Mouse (Mus musculus) layer of hippocampus, postnatal 36 days (tissue): ENCODE measurements around the gene Il4ra. TPM values are rescaled to one million over a fixed set of nuclear protein-coding genes. Genes with fewer than 3 reads are reported as not detected.

Source experiments
- DNase-seq, 2 experiments: peaks; one replicate each; pipeline ENCODE4 v3.0.0; 2022
- total RNA-seq, 2 experiments: library from RNA; stranded (reverse); gene quantifications; 2 replicates each; pipeline ENCODE4 v1.2.3; 2021

Il4ra gene
- total RNA-seq = 1 to 10 TPM; 3.1 to 3.5 TPM

- DNase-seq = peak; percentile 59 to 61
These were observed at the start of gene Il4ra for GRCm38 (mm10) chr7:125551766-125552709. Gene Il4ra (plus strand): TSS chr7:125552120.

GRCm38 (mm10) chr7:125503374-125504092 is 48.4 kb upstream of the Il4ra start:
- DNase-seq = no peak

GRCm38 (mm10) chr7:125504618-125505017 is 47.3 kb upstream of the Il4ra start:
- DNase-seq = peak in 1 of 2 experiments; percentile 12

GRCm38 (mm10) chr7:125505568-125505967 is 46.4 kb upstream of the Il4ra start:
- DNase-seq = no peak

- no peak for DNase-seq
These were observed 44.6 kb upstream of the Il4ra start for GRCm38 (mm10) chr7:125507279-125507678.

- DNase-seq = no peak
These were observed 40.5 kb upstream of the Il4ra start for GRCm38 (mm10) chr7:125511432-125511831.

GRCm38 (mm10) chr7:125511852-125512251 is 40.1 kb upstream of the Il4ra start:
- no peak for DNase-seq

- no peak for DNase-seq
These were observed 36.7 kb upstream of the Il4ra start for GRCm38 (mm10) chr7:125515081-125515853.

GRCm38 (mm10) chr7:125516723-125517122 is 35.2 kb upstream of the Il4ra start:
- DNase-seq = no peak

GRCm38 (mm10) chr7:125517470-125517869 is 34.5 kb upstream of the Il4ra start:
- DNase-seq = no peak

- DNase-seq = no peak
These were observed 32.2 kb upstream of the Il4ra start for GRCm38 (mm10) chr7:125519715-125520114.

- DNase-seq = no peak
These were observed 28.9 kb upstream of the Il4ra start for GRCm38 (mm10) chr7:125523051-125523450.

- no peak for DNase-seq
These were observed 24.7 kb upstream of the Il4ra start for GRCm38 (mm10) chr7:125527186-125527585.

GRCm38 (mm10) chr7:125527901-125528580 is 23.9 kb upstream of the Il4ra start:
- no peak for DNase-seq

- DNase-seq = no peak
These were observed 12.6 kb upstream of the Il4ra start for GRCm38 (mm10) chr7:125539351-125539750.

- no peak for DNase-seq
These were observed 10.9 kb upstream of the Il4ra start for GRCm38 (mm10) chr7:125541026-125541425.

- no peak for DNase-seq
These were observed 10.1 kb upstream of the Il4ra start for GRCm38 (mm10) chr7:125541821-125542220.

- DNase-seq = no peak
These were observed 9.4 kb upstream of the Il4ra start for GRCm38 (mm10) chr7:125542335-125543050.

- no peak for DNase-seq
These were observed 8.4 kb upstream of the Il4ra start for GRCm38 (mm10) chr7:125543497-125543896.

- no peak for DNase-seq
These were observed 6.6 kb upstream of the Il4ra start for GRCm38 (mm10) chr7:125545331-125545730.

- DNase-seq = no peak
These were observed 5.2 kb upstream of the Il4ra start for GRCm38 (mm10) chr7:125546727-125547126.
